Mouse (Mus musculus) hindbrain, embryonic 16.5 days (tissue): Measurements from ENCODE around the gene Gata1. TPM values are rescaled to one million over a fixed set of nuclear protein-coding genes. Genes with fewer than 3 reads are reported as not detected.

Experiments
- ATAC-seq: fragments of 200-750 bp; cut with Nextera tagmentation; 2 replicates; pipeline ENCODE4 v1.8.0; 2017; ENCODE audit warnings: moderate TSS enrichment, moderate library complexity
- H3K27ac ChIP-seq: fragments of 300-500 bp; sonication (generic); 2 replicates; pipeline ENCODE4 v1.5.1; 2014; ENCODE audit warnings: low read depth, mild to moderate bottlenecking, control low read depth, low read length, moderate library complexity
- H3K27me3 ChIP-seq: fragments of 300-500 bp; sonication (generic); replicated peaks from 2 replicates; pipeline ENCODE4 v1.6.1; 2014; ENCODE audit warnings: low read length; ENCODE audit not compliant: control insufficient read depth, insufficient read depth
- H3K36me3 ChIP-seq: fragments of 300-500 bp; sonication (generic); 2 replicates; pipeline ENCODE4 v1.6.1; 2014; ENCODE audit warnings: mild to moderate bottlenecking, low read length, moderate library complexity, mixed read lengths; ENCODE audit not compliant: control insufficient read depth, insufficient read depth
- H3K4me1 ChIP-seq: fragments of 300-500 bp; sonication (generic); 2 replicates; pipeline ENCODE4 v1.6.1; 2014; ENCODE audit warnings: low read depth, low read length; ENCODE audit not compliant: control insufficient read depth, insufficient read depth
- H3K4me2 ChIP-seq: fragments of 300-500 bp; sonication (generic); 2 replicates; pipeline ENCODE4 v1.6.1; 2014; ENCODE audit warnings: mild to moderate bottlenecking, low read length, control low read depth, moderate library complexity
- H3K4me3 ChIP-seq: fragments of 300-500 bp; sonication (generic); 2 replicates; pipeline ENCODE4 v1.5.1; 2014; ENCODE audit warnings: mild to moderate bottlenecking, low read length, control low read depth, moderate library complexity
- H3K9ac ChIP-seq: fragments of 300-500 bp; sonication (generic); 2 replicates; pipeline ENCODE4 v1.6.1; 2014; ENCODE audit warnings: low read depth, mild to moderate bottlenecking, control low read depth, low read length, moderate library complexity
- H3K9me3 ChIP-seq: fragments of 300-500 bp; sonication (generic); 2 replicates; pipeline ENCODE4 v1.6.1; 2014; ENCODE audit warnings: mild to moderate bottlenecking, low read length, moderate library complexity; ENCODE audit not compliant: control insufficient read depth
- WGBS: fragments of 180-500 bp; shearing (Covaris S2); extraction: QIAGEN DNeasy Blood & Tissue Kit; methylation state at CpG from one replicate; pipeline ENCODE4 v1.1.7; 2014; 5-methylcytosine and 5-hydroxymethylcytosine counted together
- polyA plus RNA-seq: library from polyadenylated mRNA; unstranded; fragments of >200 nt; fragmentation: Nextera tagmentation; extraction: Ambion mirVana; gene quantifications from 2 replicates; pipeline ENCODE4 v1.2.1, GENCODE M21; 2015

Gene Gata1
- polyA plus RNA-seq, 1 experiment from 2014 or later = 0.08 TPM

DNA sequence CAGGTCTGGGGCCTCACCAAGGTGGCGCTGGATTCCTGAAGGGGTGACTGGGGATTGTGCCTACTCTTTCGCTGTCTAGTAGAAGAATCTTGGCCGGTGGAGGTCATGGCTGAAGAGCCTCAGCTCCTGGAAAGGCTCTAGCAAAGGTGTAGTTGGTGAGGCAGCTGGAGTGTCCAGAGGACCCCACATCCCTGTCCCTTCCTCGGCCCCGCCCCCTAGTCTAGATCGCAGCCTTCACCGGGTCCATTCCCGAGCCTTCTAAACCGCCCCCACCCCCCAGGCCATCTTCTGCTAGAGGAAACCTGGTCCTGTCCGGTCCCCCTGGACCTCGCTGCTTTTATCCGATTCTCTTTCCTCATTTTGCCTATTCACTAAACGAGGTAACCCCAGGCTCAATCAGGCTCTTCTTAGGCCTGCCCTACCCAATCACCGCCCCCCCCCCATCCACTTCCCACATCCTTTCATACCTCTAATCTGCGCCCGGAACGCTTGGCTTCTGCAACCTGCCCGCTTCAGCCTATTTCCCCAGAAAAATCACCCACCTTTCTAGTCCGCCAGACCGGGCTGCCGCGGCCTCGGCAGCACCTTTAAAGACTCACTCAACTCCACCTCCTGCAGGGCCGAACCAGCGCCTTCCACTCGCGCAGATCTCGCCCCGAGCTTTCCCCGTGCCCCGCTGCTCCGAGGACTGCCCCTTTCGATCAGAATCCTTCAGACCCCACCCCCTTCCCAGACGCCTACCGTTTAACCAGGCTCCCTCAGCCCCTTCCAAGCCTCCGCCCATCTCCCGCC, 30.6 kb downstream of the Gata1 start, which contains the start of gene Hdac6:
Hdac6 (minus strand) TSS at position 782 of the 792 bp plus-strand sequence.
- Histone ChIP-seq H3K4me1 (no peaks in the 10 kb centered on the region), H3K4me3 (peak within 1 kb of the TSS; percentile 50), H3K36me3 (no peaks in the 10 kb centered on the region), H3K27ac (peak within 1 kb of the TSS; percentile 73), H3K9ac (peak within 1 kb of the TSS; percentile 61), H3K27me3 (no peaks in the 10 kb centered on the region), H3K9me3 (no peaks in the 10 kb centered on the region), H3K4me2 (peak within 1 kb of the TSS; percentile 65)
- 22% methylated on average over 30 of the region's 37 CpGs for WGBS
- ATAC-seq = peak; percentile 56

DNA sequence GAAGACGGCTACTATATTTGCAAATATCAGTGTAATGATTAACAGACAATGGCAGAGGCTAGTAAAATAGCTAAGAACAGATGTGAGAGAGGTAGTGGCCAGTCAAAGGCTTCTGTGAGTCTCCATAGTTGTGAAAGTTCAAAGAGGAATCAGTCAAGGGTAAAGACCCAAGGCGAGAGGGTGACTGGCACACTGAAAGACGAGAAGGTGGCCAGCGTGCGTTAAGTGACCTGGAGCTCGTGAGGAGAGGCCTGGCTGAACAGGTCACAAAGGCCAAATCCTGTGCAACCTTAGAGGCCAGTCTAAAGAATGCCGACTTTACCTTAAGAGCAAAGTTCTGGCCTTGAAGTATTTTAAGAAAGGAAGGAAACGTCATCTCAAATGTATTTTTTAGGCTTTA, 32.3 kb downstream of the Gata1 start:
- no peak overlapping the region for H3K4me2 ChIP-seq
- no peaks in the 10 kb centered on the region for H3K4me1 ChIP-seq
- no peaks in the 10 kb centered on the region for H3K9me3 ChIP-seq
- ATAC-seq = no peak
- H3K27me3 ChIP-seq = no peaks in the 10 kb centered on the region
- H3K4me3 ChIP-seq = no peak overlapping the region
- H3K9ac ChIP-seq = no peak overlapping the region
- H3K27ac ChIP-seq = no peak overlapping the region
- WGBS = 74% methylated on average over 8 of the region's 8 CpGs
- no peaks in the 10 kb centered on the region for H3K36me3 ChIP-seq

- WGBS = 97% methylated on average over 6 of the region's 6 CpGs
- Histone ChIP-seq H3K4me2 (no peak overlapping the region), H3K27ac (no peak overlapping the region), H3K9me3 (no peaks in the 10 kb centered on the region), H3K27me3 (no peaks in the 10 kb centered on the region), H3K4me1 (no peaks in the 10 kb centered on the region), H3K9ac (no peak overlapping the region), H3K36me3 (0 out of 2 replicates have a peak, but pooled peaks cover 4% of the 10 kb centered on the region), H3K4me3 (no peak overlapping the region)
- no peak for ATAC-seq
Measured at GRCm38 (mm10) chrX:7937667-7938066, 40.2 kb downstream of the Gata1 start.

DNA sequence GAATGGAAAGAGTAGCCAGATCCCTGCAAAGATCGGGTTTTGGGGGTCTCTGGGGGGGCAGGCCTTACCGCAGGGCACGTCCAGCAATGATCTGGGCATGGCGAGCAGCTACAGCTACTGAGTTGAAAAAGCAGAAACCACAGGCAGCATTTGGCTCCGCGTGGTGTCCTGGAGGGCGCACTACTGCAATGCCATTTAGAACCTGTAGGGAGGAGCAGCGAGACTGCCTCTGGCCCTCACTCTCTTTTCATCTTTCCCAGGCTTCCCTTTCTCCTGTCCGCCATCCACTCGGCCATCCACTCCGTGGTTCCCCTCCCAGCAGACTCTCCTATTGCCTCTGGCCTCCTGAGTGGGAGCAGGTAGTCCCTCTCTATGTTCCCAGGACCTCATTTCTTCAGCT, 41.0 kb downstream of the Gata1 start:
- no peak overlapping the region for H3K4me2 ChIP-seq
- H3K4me3 ChIP-seq = no peak overlapping the region
- WGBS = 43% methylated on average over 11 of the region's 11 CpGs
- no peak overlapping the region for H3K27ac ChIP-seq
- no peaks in the 10 kb centered on the region for H3K9me3 ChIP-seq
- H3K9ac ChIP-seq = no peak overlapping the region
- 0 out of 2 replicates have a peak, but pooled peaks cover 4% of the 10 kb centered on the region for H3K36me3 ChIP-seq
- H3K27me3 ChIP-seq = no peaks in the 10 kb centered on the region
- H3K4me1 ChIP-seq = no peaks in the 10 kb centered on the region
- ATAC-seq = no peak

- Histone ChIP-seq H3K4me2 (no peak within 1 kb of the TSS), H3K36me3 (peaks cover 5% of the 10 kb centered on the region; the same call in 1 of the 2 replicates), H3K9ac (no peak within 1 kb of the TSS), H3K27me3 (no peaks in the 10 kb centered on the region; the same call in 1 of the 2 replicates), H3K9me3 (no peaks in the 10 kb centered on the region), H3K4me1 (no peaks in the 10 kb centered on the region), H3K27ac (no peak within 1 kb of the TSS), H3K4me3 (no peak within 1 kb of the TSS)
- 18% methylated on average over 15 of the region's 19 CpGs for WGBS
- ATAC-seq = 0 out of 2 replicates have a peak, but pooled peaks have one; percentile 51
Measured at GRCm38 (mm10) chrX:7928270-7928790, 49.5 kb downstream of the Gata1 start, which contains the start of gene Eras. Gene Eras (minus strand): TSS chrX:7928607.

DNA sequence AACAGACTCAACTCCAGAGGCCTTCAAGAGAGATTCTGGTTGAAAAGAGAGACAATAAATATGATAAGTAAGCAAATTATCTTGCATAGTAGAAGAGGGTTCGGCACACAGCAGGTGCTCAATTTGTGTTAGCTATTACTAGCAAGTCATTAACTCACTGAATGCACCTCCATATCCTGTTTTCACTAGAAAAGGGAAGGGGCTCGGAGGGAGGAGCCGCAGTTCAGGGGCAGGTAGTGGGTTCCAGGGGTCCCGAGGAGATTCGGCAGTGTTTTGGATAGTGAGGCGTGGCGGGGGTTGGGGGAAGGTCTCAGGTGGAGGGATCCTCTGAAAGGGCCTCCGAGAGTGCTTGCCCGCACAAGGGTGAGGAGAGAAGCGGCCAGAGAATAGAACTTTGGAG, 50.8 kb downstream of the Gata1 start:
- Histone ChIP-seq H3K4me3 (no peak overlapping the region), H3K4me2 (no peak overlapping the region), H3K27me3 (no peaks in the 10 kb centered on the region; the same call in 1 of the 2 replicates), H3K9me3 (no peaks in the 10 kb centered on the region), H3K4me1 (peaks cover 8% of the 10 kb centered on the region; the same call in 1 of the 2 replicates), H3K27ac (no peak overlapping the region), H3K36me3 (peaks cover 3% of the 10 kb centered on the region; the same call in 1 of the 2 replicates), H3K9ac (no peak overlapping the region)
- 30% methylated on average over 10 of the region's 10 CpGs for WGBS
- no peak for ATAC-seq

- H3K4me2 ChIP-seq = no peak overlapping the region
- no peak for ATAC-seq
- WGBS = 71% methylated on average over 6 of the region's 6 CpGs
- H3K27ac ChIP-seq = no peak overlapping the region
- H3K4me1 ChIP-seq = peaks cover 8% of the 10 kb centered on the region; the same call in 1 of the 2 replicates
- no peaks in the 10 kb centered on the region for H3K9me3 ChIP-seq
- no peak overlapping the region for H3K4me3 ChIP-seq
- peaks cover 3% of the 10 kb centered on the region; the same call in 1 of the 2 replicates for H3K36me3 ChIP-seq
- no peak overlapping the region for H3K9ac ChIP-seq
- H3K27me3 ChIP-seq = no peaks in the 10 kb centered on the region; the same call in 1 of the 2 replicates
Measured at GRCm38 (mm10) chrX:7926266-7926665, 51.6 kb downstream of the Gata1 start.

DNA sequence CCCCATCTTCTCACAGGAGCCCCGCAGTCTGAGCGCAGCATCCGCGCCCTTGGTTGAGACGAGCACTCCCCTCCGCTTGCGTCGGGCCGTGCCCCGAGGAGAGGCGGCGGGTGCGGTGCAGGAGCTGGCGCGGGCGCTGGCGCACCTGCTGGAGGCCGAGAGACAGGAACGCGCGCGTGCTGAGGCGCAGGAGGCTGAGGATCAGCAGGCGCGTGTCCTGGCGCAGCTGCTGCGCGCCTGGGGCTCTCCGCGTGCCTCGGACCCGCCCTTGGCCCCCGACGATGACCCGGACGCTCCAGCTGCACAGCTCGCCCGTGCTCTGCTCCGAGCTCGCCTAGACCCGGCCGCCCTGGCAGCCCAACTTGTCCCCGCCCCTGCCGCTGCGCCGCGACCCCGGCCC, 55.8 kb downstream of the Gata1 start:
- H3K27me3 ChIP-seq = no peaks in the 10 kb centered on the region; the same call in 1 of the 2 replicates
- peak overlapping the region; percentile 66 for H3K9ac ChIP-seq
- H3K4me1 ChIP-seq = peaks cover 8% of the 10 kb centered on the region; the same call in 1 of the 2 replicates
- peak overlapping the region; percentile 67 for H3K4me2 ChIP-seq
- H3K4me3 ChIP-seq = peak overlapping the region; percentile 53
- ATAC-seq = no peak
- H3K27ac ChIP-seq = peak overlapping the region; percentile 48; the same call in 1 of the 2 replicates
- H3K9me3 ChIP-seq = no peaks in the 10 kb centered on the region
- WGBS = 11% methylated on average over 20 of the region's 48 CpGs
- peaks cover 3% of the 10 kb centered on the region; the same call in 1 of the 2 replicates for H3K36me3 ChIP-seq
